Mouse (Mus musculus) heart, adult 2 months (tissue): Measurements from ENCODE around the gene Sectm1a. TPM values are rescaled to one million over a fixed set of nuclear protein-coding genes. Genes with fewer than 3 reads are reported as not detected.
"Not testable (repeated sequence)": the region's sequence is repeated elsewhere in the genome, so short reads cannot be mapped to it uniquely, and the experiment has no call there.

Source experiments
- DNase-seq, 2 experiments: peaks; one replicate each; pipeline ENCODE4 v3.0.0; 2021
- H3K27ac ChIP-seq: fragments of 200-600 bp; 2 replicates; pipeline ENCODE4 v1.8.1; 2022
- H3K27me3 ChIP-seq: fragments of 200-500 bp; 2 replicates; pipeline ENCODE4 v1.6.1; 2012; ENCODE audit warnings: mild to moderate bottlenecking, low read length, inconsistent platforms, mixed read lengths; ENCODE audit not compliant: control insufficient read depth, insufficient read depth
- H3K36me3 ChIP-seq: fragments of 200-500 bp; 2 replicates; pipeline ENCODE4 v1.6.1; 2012; ENCODE audit warnings: low read length, inconsistent platforms; ENCODE audit not compliant: control insufficient read depth, insufficient read depth
- H3K4me1 ChIP-seq: fragments of 200-500 bp; 2 replicates; pipeline ENCODE4 v1.6.1; 2011; ENCODE audit warnings: low read length; ENCODE audit not compliant: control insufficient read depth, insufficient read depth
- H3K4me3 ChIP-seq: fragments of 200-600 bp; 2 replicates; pipeline ENCODE4 v1.8.1; 2022
- H3K79me2 ChIP-seq: fragments of 200-500 bp; replicated peaks from 2 replicates; pipeline ENCODE4 v1.6.1; 2012; ENCODE audit warnings: mild to moderate bottlenecking, inconsistent platforms, low read length, moderate library complexity, mixed read lengths; ENCODE audit not compliant: control insufficient read depth, insufficient read depth
- H3K9ac ChIP-seq: fragments of 200-500 bp; 2 replicates; pipeline ENCODE4 v1.6.1; 2012; ENCODE audit warnings: low read depth, mild to moderate bottlenecking, control low read depth, inconsistent platforms, low read length, mixed read lengths
- CTCF ChIP-seq: fragments of 200-600 bp; IDR thresholded peaks from 2 replicates; pipeline ENCODE4 v1.8.1; 2022; ENCODE audit warnings: antibody characterized with exemption, mild to moderate bottlenecking, moderate library complexity
- EP300 ChIP-seq: fragments of 200-500 bp; IDR thresholded peaks from 2 replicates; pipeline ENCODE4 v1.6.1; 2011; ENCODE audit warnings: low read depth, low read length, control low read depth; ENCODE audit not compliant: insufficient read depth
- POLR2A ChIP-seq: fragments of 200-500 bp; IDR thresholded peaks from 2 replicates; pipeline ENCODE4 v1.6.1; 2011; ENCODE audit warnings: mild to moderate bottlenecking, low read depth, low read length, control low read depth; ENCODE audit not compliant: insufficient read depth
- WGBS: fragments of 180-500 bp; shearing (Covaris S2); methylation state at CpG from one replicate; pipeline ENCODE4 v1.1.7; 2018; 5-methylcytosine and 5-hydroxymethylcytosine counted together
- intact Hi-C: fragments of 180-260 bp; cut with DNase I; formaldehyde crosslinking; loops from one replicate; pipeline ENCODE4 v1.15.1; 2025
- polyA plus RNA-seq: library from polyadenylated mRNA; depleted of rRNA; stranded (reverse); fragments of >200 nt; gene quantifications from 2 replicates; pipeline ENCODE4 v1.2.3, GENCODE M21; 2012
- total RNA-seq, 2 experiments: library from RNA; stranded (reverse); gene quantifications; 2 replicates each; pipeline ENCODE4 v1.2.3; 2021

The Sectm1a gene
- total and polyA plus RNA-seq, 3 experiments = not detected

DNA sequence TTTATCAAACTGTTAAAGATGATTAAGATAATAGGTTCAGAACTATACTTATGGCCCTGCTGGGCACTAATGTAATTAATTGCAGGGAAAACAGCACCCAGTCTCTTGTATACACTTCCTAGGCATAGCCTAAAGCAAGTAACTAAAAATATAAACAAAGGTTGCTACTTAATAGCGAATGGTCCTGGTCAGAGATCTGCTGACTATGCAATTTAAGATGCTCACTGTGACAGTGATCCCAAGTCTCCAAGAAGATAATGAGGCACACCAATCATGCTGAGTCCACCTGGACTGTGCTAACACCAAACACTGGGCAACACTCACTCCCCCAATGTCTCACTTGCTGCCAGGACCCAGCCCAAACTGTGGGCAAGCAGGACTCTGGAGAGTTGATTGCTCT lies 31.2 kb downstream of the Sectm1a start:
- H3K4me1 ChIP-seq = no peaks in the 10 kb centered on the region; the same call in 1 of the 2 replicates
- intact Hi-C loops = loop anchor here (10.0 kb wide), 1 partner anchor 325 kb away; the partner anchor contains the start of genes Dcxr and Rac3
- H3K36me3 ChIP-seq = no peaks in the 10 kb centered on the region
- no peaks in the 10 kb centered on the region for H3K27me3 ChIP-seq
- H3K4me3 ChIP-seq = no peak overlapping the region
- no peak overlapping the region for H3K27ac ChIP-seq
- DNase-seq = no peak
- H3K79me2 ChIP-seq = no peaks in the 10 kb centered on the region
- 79% methylated on average over 1 of the region's 1 CpGs for WGBS
- H3K9ac ChIP-seq = no peak overlapping the region
- no peak for TF ChIP-seq CTCF
- TF ChIP-seq EP300 = no peak
- TF ChIP-seq POLR2A = no peak

DNA sequence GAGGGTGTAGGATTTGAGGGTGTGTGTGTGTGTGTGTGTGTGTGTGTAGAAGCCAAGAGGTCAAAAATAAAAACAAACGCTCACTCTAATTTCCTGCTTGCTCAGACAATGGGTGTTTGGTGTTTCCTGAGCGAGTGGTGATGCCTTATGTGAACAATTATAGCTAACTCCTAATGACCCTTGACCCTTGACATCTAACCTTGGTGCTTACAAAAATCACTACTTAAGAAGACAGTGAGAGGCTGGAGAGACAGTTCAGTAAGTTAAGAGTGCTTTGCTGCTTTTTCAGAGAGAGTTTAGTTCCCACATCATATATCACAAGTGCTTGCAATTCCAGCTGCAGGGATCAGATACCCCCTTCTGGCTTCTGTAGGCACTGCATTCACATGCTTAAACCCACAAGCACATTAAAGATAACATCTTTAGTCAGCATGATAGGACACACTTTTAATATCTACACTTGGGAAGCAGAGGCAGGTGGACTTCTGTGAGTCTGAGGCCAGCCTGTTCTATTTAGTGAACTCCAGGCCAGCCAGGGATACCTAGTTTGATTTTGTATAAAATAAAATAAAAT lies 33.1 kb downstream of the Sectm1a start:
- no peak for TF ChIP-seq POLR2A
- TF ChIP-seq EP300 = no peak
- TF ChIP-seq CTCF = peak; percentile 54
- Histone ChIP-seq H3K4me1 (no peaks in the 10 kb centered on the region), H3K36me3 (no peaks in the 10 kb centered on the region), H3K27ac (no peak overlapping the region), H3K79me2 (no peaks in the 10 kb centered on the region), H3K4me3 (no peak overlapping the region), H3K9ac (no peak overlapping the region), H3K27me3 (no peaks in the 10 kb centered on the region)
- intact Hi-C loops = loop anchor here (10.0 kb wide), 1 partner anchor 323 kb away; the partner anchor contains the start of genes Dcxr and Rac3
- WGBS = 49% methylated on average over 2 of the region's 2 CpGs
- no peak for DNase-seq

DNA sequence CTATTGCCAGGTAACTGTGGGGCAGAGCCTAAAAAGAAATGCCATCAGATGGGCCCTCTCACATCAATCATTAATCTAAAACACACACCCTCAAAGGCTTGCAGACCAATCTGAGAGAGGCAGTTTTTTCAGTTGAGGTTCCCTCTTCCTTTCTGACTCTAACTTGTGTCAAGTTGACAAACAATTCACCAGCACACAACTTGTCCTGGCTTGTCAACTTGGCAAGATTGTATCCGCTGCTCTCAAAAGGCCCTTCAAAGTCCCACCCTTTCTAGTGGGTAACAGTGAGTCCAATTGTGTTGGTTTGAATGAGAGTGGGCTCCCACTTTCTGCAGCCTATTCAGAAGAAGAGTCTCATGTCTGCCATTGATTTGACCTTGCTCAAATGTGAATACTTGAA lies 35.7 kb downstream of the Sectm1a start:
- H3K4me3 ChIP-seq = no peak overlapping the region
- 85% methylated on average over 1 of the region's 1 CpGs for WGBS

DNA sequence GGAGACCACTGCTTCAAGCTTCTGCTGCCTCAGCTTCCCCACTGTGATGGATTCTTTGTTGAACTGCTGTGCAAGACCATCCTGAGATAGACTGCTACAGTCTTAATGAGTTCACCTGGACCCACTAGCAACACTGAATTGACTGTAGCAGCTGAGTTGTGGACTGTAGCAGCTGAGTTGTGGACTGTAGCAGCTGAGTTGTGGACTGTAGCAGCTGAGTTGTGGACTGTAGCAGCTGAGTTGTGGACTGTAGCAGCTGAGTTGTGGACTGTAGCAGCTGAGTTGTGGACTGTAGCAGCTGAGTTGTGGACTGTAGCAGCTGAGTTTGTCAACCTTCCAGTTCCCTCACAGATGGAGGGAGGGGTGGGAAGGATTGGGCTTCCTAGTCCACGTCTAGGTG lies 38.0 kb downstream of the Sectm1a start:
- H3K9ac ChIP-seq, H3K36me3 ChIP-seq, H3K79me2 ChIP-seq, H3K27ac ChIP-seq, H3K4me3 ChIP-seq, H3K4me1 ChIP-seq, DNase-seq, H3K27me3 ChIP-seq: not testable (repeated sequence)
- 45% methylated on average over 1 of the region's 1 CpGs for WGBS
- intact Hi-C loops = loop anchor here (10.0 kb wide), 1 partner anchor 318 kb away; the partner anchor contains the start of genes Dcxr and Rac3

More for the DNA sequence above, 35.7 kb downstream of the Sectm1a start:
- TF ChIP-seq CTCF = no peak
- no peak for TF ChIP-seq EP300
- TF ChIP-seq POLR2A = no peak
- Histone ChIP-seq H3K27ac (no peak overlapping the region), H3K9ac (no peak overlapping the region), H3K4me1 (no peaks in the 10 kb centered on the region), H3K79me2 (no peaks in the 10 kb centered on the region), H3K36me3 (no peaks in the 10 kb centered on the region), H3K27me3 (no peaks in the 10 kb centered on the region)
- intact Hi-C loops = loop anchor here (10.0 kb wide), 1 partner anchor 320 kb away; the partner anchor contains the start of genes Dcxr and Rac3
- DNase-seq = no peak

DNA sequence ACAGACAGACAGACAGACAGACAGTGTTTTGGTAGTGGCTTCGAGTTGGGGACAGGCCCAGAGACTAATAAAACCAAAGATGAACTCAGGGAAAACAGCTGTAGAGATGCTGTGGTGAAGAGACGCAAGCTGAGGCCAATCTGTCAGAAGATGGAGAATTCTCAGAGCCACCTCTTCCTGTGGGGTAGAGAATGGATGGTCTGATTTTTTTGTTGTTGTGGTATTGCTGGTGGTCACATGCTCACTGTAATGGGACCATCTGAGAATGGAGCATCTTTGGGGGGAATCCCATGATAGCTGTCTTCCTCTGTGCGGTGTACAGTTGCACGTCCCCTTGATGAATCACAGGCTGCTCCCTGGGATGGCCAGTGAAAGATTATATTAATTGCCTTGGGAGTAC lies 38.5 kb downstream of the Sectm1a start:
- no peaks in the 10 kb centered on the region for H3K79me2 ChIP-seq
- H3K36me3 ChIP-seq = no peaks in the 10 kb centered on the region
- no peak overlapping the region for H3K9ac ChIP-seq
- TF ChIP-seq EP300 (no peak), CTCF (no peak), POLR2A (no peak)
- H3K27ac ChIP-seq = no peak overlapping the region
- no peak overlapping the region for H3K4me3 ChIP-seq
- no peak for DNase-seq
- WGBS = 72% methylated on average over 4 of the region's 4 CpGs
- intact Hi-C loops = loop anchor here (10.0 kb wide), 1 partner anchor 318 kb away; the partner anchor contains the start of genes Dcxr and Rac3
- no peaks in the 10 kb centered on the region for H3K27me3 ChIP-seq
- H3K4me1 ChIP-seq = no peaks in the 10 kb centered on the region

DNA sequence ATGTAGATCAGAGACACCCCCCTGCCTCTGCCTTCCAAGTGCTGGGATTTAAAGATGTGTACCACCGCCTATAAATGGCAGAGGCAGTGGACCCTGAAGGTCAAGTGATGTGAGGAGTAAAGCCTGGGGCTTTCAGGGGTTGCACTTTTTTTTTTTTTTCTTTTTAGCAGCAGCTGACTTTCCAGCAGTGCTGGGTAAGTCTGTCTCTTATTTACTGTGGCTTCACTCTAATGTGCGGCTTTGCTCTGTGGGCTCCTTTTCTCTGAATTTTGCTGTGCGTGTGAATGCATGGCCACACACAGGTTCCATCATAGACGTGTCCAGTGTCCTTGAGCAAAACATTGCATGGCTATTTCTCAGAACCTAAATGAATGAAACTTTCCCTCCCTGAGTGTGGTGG lies 39.4 kb downstream of the Sectm1a start:
- intact Hi-C loops = loop anchor here (2.0 to 10.0 kb wide), 2 partner anchors 137 to 317 kb away; partner anchors contain the start of genes Dcxr and Rac3
- no peak overlapping the region for H3K4me3 ChIP-seq
- no peaks in the 10 kb centered on the region for H3K4me1 ChIP-seq
- H3K36me3 ChIP-seq = no peaks in the 10 kb centered on the region
- H3K79me2 ChIP-seq = no peaks in the 10 kb centered on the region
- DNase-seq = no peak
- H3K9ac ChIP-seq = no peak overlapping the region
- no peaks in the 10 kb centered on the region for H3K27me3 ChIP-seq
- no peak for TF ChIP-seq EP300
- TF ChIP-seq CTCF = no peak
- no peak for TF ChIP-seq POLR2A
- H3K27ac ChIP-seq = no peak overlapping the region
- 68% methylated on average over 4 of the region's 4 CpGs for WGBS
